Mouse (Mus musculus) heart, adult 2 months (tissue): Measurements from ENCODE around the gene Lgmn. TPM values are rescaled to one million over a fixed set of nuclear protein-coding genes. Genes with fewer than 3 reads are reported as not detected.

ENCODE experiments used
- DNase-seq, 2 experiments: peaks; one replicate each; pipeline ENCODE4 v3.0.0; 2021
- H3K27ac ChIP-seq: fragments of 200-600 bp; 2 replicates; pipeline ENCODE4 v1.8.1; 2022
- H3K27me3 ChIP-seq: fragments of 200-500 bp; 2 replicates; pipeline ENCODE4 v1.6.1; 2012; ENCODE audit warnings: mild to moderate bottlenecking, low read length, inconsistent platforms, mixed read lengths; ENCODE audit not compliant: control insufficient read depth, insufficient read depth
- H3K36me3 ChIP-seq: fragments of 200-500 bp; 2 replicates; pipeline ENCODE4 v1.6.1; 2012; ENCODE audit warnings: low read length, inconsistent platforms; ENCODE audit not compliant: control insufficient read depth, insufficient read depth
- H3K4me1 ChIP-seq: fragments of 200-500 bp; 2 replicates; pipeline ENCODE4 v1.6.1; 2011; ENCODE audit warnings: low read length; ENCODE audit not compliant: control insufficient read depth, insufficient read depth
- H3K4me3 ChIP-seq: fragments of 200-600 bp; 2 replicates; pipeline ENCODE4 v1.8.1; 2022
- H3K79me2 ChIP-seq: fragments of 200-500 bp; replicated peaks from 2 replicates; pipeline ENCODE4 v1.6.1; 2012; ENCODE audit warnings: mild to moderate bottlenecking, inconsistent platforms, low read length, moderate library complexity, mixed read lengths; ENCODE audit not compliant: control insufficient read depth, insufficient read depth
- H3K9ac ChIP-seq: fragments of 200-500 bp; 2 replicates; pipeline ENCODE4 v1.6.1; 2012; ENCODE audit warnings: low read depth, mild to moderate bottlenecking, control low read depth, inconsistent platforms, low read length, mixed read lengths
- CTCF ChIP-seq: fragments of 200-600 bp; IDR thresholded peaks from 2 replicates; pipeline ENCODE4 v1.8.1; 2022; ENCODE audit warnings: antibody characterized with exemption, mild to moderate bottlenecking, moderate library complexity
- EP300 ChIP-seq: fragments of 200-500 bp; IDR thresholded peaks from 2 replicates; pipeline ENCODE4 v1.6.1; 2011; ENCODE audit warnings: low read depth, low read length, control low read depth; ENCODE audit not compliant: insufficient read depth
- POLR2A ChIP-seq: fragments of 200-500 bp; IDR thresholded peaks from 2 replicates; pipeline ENCODE4 v1.6.1; 2011; ENCODE audit warnings: mild to moderate bottlenecking, low read depth, low read length, control low read depth; ENCODE audit not compliant: insufficient read depth
- WGBS: fragments of 180-500 bp; shearing (Covaris S2); methylation state at CpG from one replicate; pipeline ENCODE4 v1.1.7; 2018; 5-methylcytosine and 5-hydroxymethylcytosine counted together
- intact Hi-C: fragments of 180-260 bp; cut with DNase I; formaldehyde crosslinking; loops from one replicate; pipeline ENCODE4 v1.15.1; 2025
- polyA plus RNA-seq: library from polyadenylated mRNA; depleted of rRNA; stranded (reverse); fragments of >200 nt; gene quantifications from 2 replicates; pipeline ENCODE4 v1.2.3, GENCODE M21; 2012
- total RNA-seq, 2 experiments: library from RNA; stranded (reverse); gene quantifications; 2 replicates each; pipeline ENCODE4 v1.2.3; 2021

Lgmn gene
- total and polyA plus RNA-seq, 3 experiments = 59.9 to 78.2 (median 63.5) TPM

DNA sequence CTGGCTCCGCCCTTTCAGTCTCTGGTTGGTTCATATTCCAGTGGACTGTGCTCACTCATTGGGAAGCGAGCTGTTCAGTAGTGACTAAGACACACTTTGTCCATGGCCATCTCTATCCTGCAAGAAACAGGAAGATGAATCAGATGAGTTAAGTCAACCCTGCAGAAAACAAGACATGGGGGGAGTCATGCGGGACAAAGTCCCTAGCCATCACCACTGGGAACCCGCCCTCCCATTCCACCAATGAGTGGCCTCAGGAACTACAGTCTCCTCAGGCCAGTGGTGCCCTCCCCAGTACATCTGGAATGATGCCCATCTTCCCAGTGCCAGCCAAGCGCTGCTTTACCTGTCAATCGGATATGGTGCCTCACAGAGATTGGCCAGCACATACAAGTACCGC lies 45.1 kb downstream of the Lgmn start:
- no peak overlapping the region for H3K4me3 ChIP-seq
- no peaks in the 10 kb centered on the region for H3K27me3 ChIP-seq
- H3K79me2 ChIP-seq = no peaks in the 10 kb centered on the region
- H3K9ac ChIP-seq = no peak overlapping the region
- 84% methylated on average over 7 of the region's 7 CpGs for WGBS
- TF ChIP-seq CTCF (no peak), POLR2A (no peak), EP300 (no peak)
- no peaks in the 10 kb centered on the region for H3K4me1 ChIP-seq
- H3K36me3 ChIP-seq = no peaks in the 10 kb centered on the region
- no peak for DNase-seq
- H3K27ac ChIP-seq = no peak overlapping the region
- intact Hi-C loops = no loop called here

DNA sequence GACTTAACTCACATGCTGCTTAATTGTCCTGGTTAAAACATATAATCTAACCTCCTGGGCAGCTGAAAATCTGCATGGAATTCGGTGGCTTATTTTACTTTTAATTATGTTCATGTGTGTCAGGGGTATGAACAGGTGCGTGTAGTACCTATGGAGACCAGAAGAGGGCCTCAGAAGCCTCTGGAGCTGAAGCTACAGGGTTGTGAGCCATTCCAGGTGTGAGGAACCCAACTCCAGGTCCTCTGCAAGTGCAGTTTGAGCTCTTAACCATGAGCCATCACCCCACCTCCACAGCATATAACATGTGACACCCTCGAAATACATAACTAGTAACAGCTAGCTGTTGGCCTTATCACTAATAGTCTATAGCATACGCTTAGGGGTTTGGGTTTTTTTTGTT lies 47.6 kb downstream of the Lgmn start:
- DNase-seq = no peak
- H3K4me1 ChIP-seq = no peaks in the 10 kb centered on the region
- no peak overlapping the region for H3K9ac ChIP-seq
- 79% methylated on average over 4 of the region's 4 CpGs for WGBS
- no peaks in the 10 kb centered on the region for H3K79me2 ChIP-seq
- H3K4me3 ChIP-seq = no peak overlapping the region
- peak; percentile 85 for TF ChIP-seq CTCF
- TF ChIP-seq POLR2A = no peak
- H3K27ac ChIP-seq = no peak overlapping the region
- H3K27me3 ChIP-seq = no peaks in the 10 kb centered on the region
- no peaks in the 10 kb centered on the region for H3K36me3 ChIP-seq
- intact Hi-C loops = loop anchor here (1.0 to 2.0 kb wide), 2 partner anchors 47 to 69 kb away; partner anchors contain the start of gene Lgmn

DNA sequence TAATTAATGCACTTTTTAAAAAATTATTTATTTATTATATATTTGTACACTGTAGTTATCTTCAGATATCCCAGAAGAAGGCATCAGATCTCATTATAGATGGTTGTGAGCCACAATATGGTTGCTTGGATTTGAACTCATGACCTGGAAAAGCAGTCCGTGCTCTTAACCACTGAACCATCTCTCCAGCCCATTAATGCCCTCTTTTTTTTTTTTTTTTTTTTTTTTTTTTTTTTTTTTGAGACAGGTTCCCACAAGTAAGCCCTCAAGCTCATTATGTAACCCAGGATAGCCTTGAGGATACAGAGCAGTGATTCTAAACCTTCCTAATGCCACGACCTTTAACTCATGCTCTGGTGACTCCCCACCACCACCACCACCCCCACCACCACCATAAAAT lies 48.5 kb downstream of the Lgmn start:
- Histone ChIP-seq H3K27me3 (no peaks in the 10 kb centered on the region), H3K27ac (no peak overlapping the region), H3K4me3 (no peak overlapping the region), H3K4me1 (no peaks in the 10 kb centered on the region), H3K79me2 (no peaks in the 10 kb centered on the region), H3K36me3 (no peaks in the 10 kb centered on the region), H3K9ac (no peak overlapping the region)
- intact Hi-C loops = no loop called here
- no peak for DNase-seq
- TF ChIP-seq CTCF = no peak
- no peak for TF ChIP-seq POLR2A
- no peak for TF ChIP-seq EP300
- 81% methylated on average over 2 of the region's 2 CpGs for WGBS

DNA sequence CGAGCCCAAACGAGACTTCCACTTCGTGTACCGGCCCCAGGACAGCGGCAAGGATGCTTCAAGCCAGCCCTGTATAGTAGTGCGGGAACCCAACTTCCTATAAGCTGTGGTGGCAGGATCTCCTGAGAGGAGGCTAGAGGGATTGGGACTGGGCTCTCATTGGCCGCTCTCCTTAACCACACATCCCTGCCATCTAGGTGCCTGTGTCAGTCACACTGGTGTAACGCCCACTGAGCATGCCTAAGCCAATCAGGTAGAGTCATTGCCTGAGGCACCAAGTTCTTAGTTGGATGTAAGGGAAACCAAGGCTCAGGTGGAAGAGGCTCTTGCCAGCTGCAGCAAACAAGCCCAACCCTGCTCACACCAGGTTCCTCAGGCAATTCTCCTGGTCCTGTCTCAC lies 49.6 kb downstream of the Lgmn start:
- intact Hi-C loops = no loop called here
- DNase-seq = no peak
- TF ChIP-seq CTCF (no peak), EP300 (no peak), POLR2A (no peak)
- Histone ChIP-seq H3K79me2 (no peaks in the 10 kb centered on the region), H3K27me3 (no peaks in the 10 kb centered on the region), H3K9ac (no peak overlapping the region), H3K36me3 (no peaks in the 10 kb centered on the region), H3K4me3 (no peak overlapping the region), H3K27ac (no peak overlapping the region), H3K4me1 (no peaks in the 10 kb centered on the region)
- 65% methylated on average over 8 of the region's 8 CpGs for WGBS

DNA sequence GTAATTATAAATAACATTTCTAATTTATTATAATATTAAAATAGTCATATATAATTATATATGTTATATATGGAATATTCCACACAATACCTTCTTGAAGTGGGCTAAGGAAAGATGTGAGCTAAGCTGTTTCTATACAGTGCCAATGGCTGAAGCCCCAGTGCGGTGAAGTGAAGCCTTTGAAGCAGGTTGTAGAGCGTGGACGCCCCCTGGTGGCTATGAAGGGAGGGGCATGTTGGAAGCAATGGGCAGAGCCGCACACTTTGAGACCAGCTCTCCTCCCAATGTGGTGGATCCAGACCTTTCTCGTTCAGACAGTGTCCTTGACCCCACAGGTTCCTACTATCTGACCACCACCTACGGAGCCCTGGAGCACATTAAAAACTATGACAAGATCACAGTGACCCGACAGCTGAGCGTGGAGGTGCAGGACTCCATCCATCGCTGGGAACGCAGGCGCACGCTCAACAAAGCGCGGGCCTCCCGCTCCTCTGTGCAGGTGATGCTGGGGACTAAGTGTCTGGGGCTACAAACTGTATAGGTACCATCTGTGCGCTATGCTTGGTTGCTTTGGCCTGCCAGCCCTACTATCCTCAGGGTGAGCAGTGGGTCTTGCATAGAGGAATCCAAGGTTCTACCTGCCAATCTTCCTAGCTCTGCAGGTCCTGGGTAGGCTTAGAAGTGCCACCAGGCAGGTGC lies 52.2 kb downstream of the Lgmn start:
- intact Hi-C loops = loop anchor here (1.0 to 5.0 kb wide), 5 partner anchors 74 to 385 kb away; partner anchors contain the start of gene Slc24a4
- H3K27ac ChIP-seq = no peak overlapping the region
- no peaks in the 10 kb centered on the region for H3K36me3 ChIP-seq
- no peak overlapping the region for H3K4me3 ChIP-seq
- DNase-seq = peak; percentile 78 to 86
- no peaks in the 10 kb centered on the region for H3K4me1 ChIP-seq
- 61% methylated on average over 16 of the region's 16 CpGs for WGBS
- no peak overlapping the region for H3K9ac ChIP-seq
- TF ChIP-seq CTCF = peak; percentile 99; the same call in 1 of the 2 replicates
- TF ChIP-seq EP300 = peak; percentile 92
- TF ChIP-seq POLR2A = no peak
- no peaks in the 10 kb centered on the region for H3K79me2 ChIP-seq
- H3K27me3 ChIP-seq = no peaks in the 10 kb centered on the region

DNA sequence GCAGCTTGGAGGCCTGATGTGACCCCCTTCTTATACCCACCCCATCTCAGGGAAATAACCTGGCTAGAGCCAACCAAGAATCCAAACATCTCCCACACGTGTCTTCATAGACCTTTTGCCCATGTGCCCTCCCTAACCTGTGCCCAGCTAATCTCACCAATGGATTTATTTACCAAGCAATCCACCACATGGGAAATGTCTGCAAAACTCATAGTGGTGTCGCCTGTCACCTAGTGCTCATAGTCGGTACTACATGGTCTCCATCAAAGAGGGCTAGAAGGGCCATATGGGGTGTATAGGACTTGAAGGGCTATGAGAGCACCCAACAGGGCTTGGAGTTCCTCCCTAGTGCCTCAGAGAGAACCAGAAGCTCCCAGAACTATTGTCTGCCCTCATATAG lies 54.8 kb downstream of the Lgmn start:
- no peak overlapping the region for H3K27ac ChIP-seq
- H3K79me2 ChIP-seq = no peaks in the 10 kb centered on the region
- no peak overlapping the region for H3K9ac ChIP-seq
- intact Hi-C loops = loop anchor here (2.0 to 5.0 kb wide), 4 partner anchors 203 to 400 kb away; partner anchors contain the start of gene Slc24a4
- TF ChIP-seq POLR2A (no peak), EP300 (0 out of 2 replicates have a peak, but pooled peaks have one; percentile 26), CTCF (peak; percentile 91)
- no peaks in the 10 kb centered on the region for H3K27me3 ChIP-seq
- H3K4me1 ChIP-seq = no peaks in the 10 kb centered on the region
- 29% methylated on average over 3 of the region's 3 CpGs for WGBS
- no peak overlapping the region for H3K4me3 ChIP-seq
- peak in 1 of 2 experiments; percentile 48 for DNase-seq
- H3K36me3 ChIP-seq = no peaks in the 10 kb centered on the region
